Mouse (Mus musculus): Measurements from ENCODE around the gene Dph2.

DNA sequence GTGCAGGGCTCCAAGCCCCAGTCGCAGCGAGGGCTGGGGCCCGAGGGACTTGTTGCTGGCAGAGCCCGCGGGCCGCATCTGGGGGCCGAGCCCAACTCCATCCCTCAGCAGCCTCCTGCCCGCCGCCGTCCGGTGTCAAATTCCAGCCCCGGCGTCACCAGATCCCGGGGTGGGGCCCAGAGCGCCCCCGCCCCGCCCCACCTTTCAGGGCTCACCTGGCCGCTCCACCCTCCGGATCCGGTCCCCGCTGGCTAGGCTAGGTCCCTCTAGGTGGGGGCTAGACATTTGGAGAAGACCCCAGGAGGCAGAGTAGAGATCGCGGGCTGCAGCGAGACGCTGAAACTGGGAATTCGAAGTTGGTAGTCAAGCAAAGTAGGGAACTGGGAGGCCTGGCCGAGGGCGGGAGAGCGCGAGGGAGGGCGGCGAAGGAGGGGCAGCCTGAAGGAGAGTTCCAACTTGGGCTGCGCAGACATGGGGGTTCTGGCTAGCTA is 37.6 kb upstream of the Dph2 start, which contains the start of gene Artn:
- TF ChIP-seq POLR2A (IDR thresholded peaks at IDR 0.05; ENCODE audit: insufficient read depth, low read depth, low read length), result no peak
- no peak for TF ChIP-seq CTCF (IDR thresholded peaks at IDR 0.05; ENCODE audit: insufficient read depth, low read depth, low read length)
